Comparison of ENCODE assay signal across 16 mouse cellular contexts in genomic region chr9:63309956-63310355, GRCm38 (mm10).
"Had no signal": no experiment of that assay in that cellular context is flagged by ENCODE, and none has a peak within 500 bp of the region (broad histone marks: within the 10 kb centered on the region; RNA-seq: fewer than 3 reads in every experiment).

No protein-coding gene starts in this region.

- ATAC-seq: liver, postnatal 0 days; midbrain, embryonic 16.5 days had no signal

- DNase-seq: kidney, postnatal 36 days; layer of hippocampus, adult 9-11 months; liver; liver, embryonic 13.5 days; liver, postnatal 0 days; lung, postnatal 14 days; right cerebral cortex, adult 18-20 months; right cerebral cortex, postnatal 25 days; thymus, postnatal 36 days had no signal

- H3K27me3 ChIP-seq: limb, embryonic 12.5 days; liver, embryonic 13.5 days; lung, embryonic 15.5 days; megakaryocyte, embryonic 14.5 days; midbrain, embryonic 12.5 days had no signal

- H3K4me2 ChIP-seq: limb, embryonic 12.5 days; liver, embryonic 13.5 days; lung, embryonic 15.5 days; midbrain, embryonic 12.5 days had no signal

- H3K36me3 ChIP-seq: limb, embryonic 12.5 days; liver, embryonic 13.5 days; lung, embryonic 15.5 days; midbrain, embryonic 12.5 days had no signal

- H3K9ac ChIP-seq: limb, embryonic 12.5 days; liver, embryonic 13.5 days; liver, postnatal 0 days; lung, embryonic 15.5 days; midbrain, embryonic 12.5 days had no signal

- H3K4me1 ChIP-seq: liver, embryonic 13.5 days had no signal

- H3K4me3 ChIP-seq: limb, embryonic 12.5 days; liver, embryonic 13.5 days; lung, embryonic 15.5 days; megakaryocyte, embryonic 14.5 days; midbrain, embryonic 12.5 days had no signal

- H3K27ac ChIP-seq: kidney, postnatal 0 days; limb, embryonic 12.5 days; liver, embryonic 13.5 days; macrophage; midbrain, embryonic 12.5 days had no signal

- H3K9me3 ChIP-seq: limb, embryonic 12.5 days; liver, embryonic 13.5 days; lung, embryonic 15.5 days; megakaryocyte, embryonic 14.5 days; midbrain, embryonic 12.5 days had no signal
